Mouse (Mus musculus) lung, postnatal 0 days (tissue): Measurements from ENCODE around the gene Lrrn2.

Experiments used
- CTCF ChIP-seq: IDR thresholded peaks from 2 replicates; pipeline ENCODE4 v1.5.1; 2016; ENCODE audit warnings: antibody characterized with exemption, mild to moderate bottlenecking
- EP300 ChIP-seq: IDR thresholded peaks from 2 replicates; pipeline ENCODE4 v1.6.1; 2016; ENCODE audit warnings: antibody characterized with exemption, mild to moderate bottlenecking, control low read depth

GRCm38 (mm10) chr1:132865585-132865984 lies 14.5 kb upstream of the Lrrn2 start:
- no peak for TF ChIP-seq EP300
- no peak for TF ChIP-seq CTCF
